Mouse (Mus musculus) embryonic facial prominence, embryonic 10.5 days (tissue): ENCODE data around the gene Ddx25. TPM values are rescaled to one million over a fixed set of nuclear protein-coding genes. Genes with fewer than 3 reads are reported as not detected.

Source experiments
- DNase-seq: peaks from one replicate; pipeline ENCODE4 v3.0.0-alpha.2; 2017; ENCODE audit warnings: low spot score
- H3K27ac ChIP-seq: fragments of 300-500 bp; sonication (generic); replicated peaks from 2 replicates; pipeline ENCODE4 v1.5.1; 2016; ENCODE audit warnings: mild to moderate bottlenecking
- H3K27me3 ChIP-seq: fragments of 300-500 bp; sonication (generic); replicated peaks from 2 replicates; pipeline ENCODE4 v1.6.1; 2016; ENCODE audit warnings: low read depth, mild to moderate bottlenecking; ENCODE audit not compliant: poor library complexity, severe bottlenecking
- H3K36me3 ChIP-seq: fragments of 300-500 bp; sonication (generic); replicated peaks from 2 replicates; pipeline ENCODE4 v1.6.1; 2016; ENCODE audit warnings: mild to moderate bottlenecking, moderate library complexity
- H3K4me1 ChIP-seq: fragments of 300-500 bp; sonication (generic); 2 replicates; pipeline ENCODE4 v1.6.1; 2016
- H3K4me3 ChIP-seq: fragments of 300-500 bp; sonication (generic); 2 replicates; pipeline ENCODE4 v1.5.1; 2016; ENCODE audit warnings: mild to moderate bottlenecking, moderate library complexity
- H3K9me3 ChIP-seq: fragments of 300-500 bp; sonication (generic); 2 replicates; pipeline ENCODE4 v1.6.1; 2016; ENCODE audit warnings: mild to moderate bottlenecking
- WGBS: fragments of 180-500 bp; shearing (Covaris S2); methylation state at CpG from one replicate; pipeline ENCODE4 v1.1.7; 2016; 5-methylcytosine and 5-hydroxymethylcytosine counted together
- polyA plus RNA-seq: library from polyadenylated mRNA; unstranded; fragments of >200 nt; fragmentation: Nextera tagmentation; extraction: Ambion mirVana; gene quantifications from 2 replicates; pipeline ENCODE4 v1.2.1, GENCODE M21; 2016

Ddx25 gene
- polyA plus RNA-seq, 1 experiment from 2014 or later: 6.1 TPM

DNA sequence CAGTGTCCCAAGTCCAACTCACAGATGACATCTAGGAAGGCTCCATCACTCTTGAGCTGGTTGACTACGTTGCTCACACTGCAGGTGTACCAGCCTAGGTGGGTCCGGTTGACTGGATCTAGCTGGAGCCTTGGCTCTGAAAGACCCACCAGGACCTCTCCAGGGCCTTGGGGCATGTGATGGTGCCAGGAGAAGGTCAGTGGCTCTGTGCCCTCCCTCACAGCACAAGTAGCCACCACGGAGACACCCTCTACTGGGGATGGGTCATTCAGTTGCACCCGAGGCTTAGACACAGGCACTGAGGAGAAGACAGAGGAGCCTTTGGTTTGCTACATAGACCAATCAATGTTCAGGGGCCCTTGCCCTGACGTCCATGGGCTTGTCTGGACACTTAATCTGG lies 42.1 kb downstream of the Ddx25 start:
- Histone ChIP-seq H3K36me3 (no peaks in the 10 kb centered on the region), H3K4me3 (no peak overlapping the region), H3K9me3 (no peaks in the 10 kb centered on the region), H3K27ac (no peak overlapping the region), H3K4me1 (peaks cover 4% of the 10 kb centered on the region; the same call in 1 of the 2 replicates), H3K27me3 (peaks cover 15% of the 10 kb centered on the region)
- WGBS: 88% methylated on average over 5 of the region's 5 CpGs
- no peak for DNase-seq

DNA sequence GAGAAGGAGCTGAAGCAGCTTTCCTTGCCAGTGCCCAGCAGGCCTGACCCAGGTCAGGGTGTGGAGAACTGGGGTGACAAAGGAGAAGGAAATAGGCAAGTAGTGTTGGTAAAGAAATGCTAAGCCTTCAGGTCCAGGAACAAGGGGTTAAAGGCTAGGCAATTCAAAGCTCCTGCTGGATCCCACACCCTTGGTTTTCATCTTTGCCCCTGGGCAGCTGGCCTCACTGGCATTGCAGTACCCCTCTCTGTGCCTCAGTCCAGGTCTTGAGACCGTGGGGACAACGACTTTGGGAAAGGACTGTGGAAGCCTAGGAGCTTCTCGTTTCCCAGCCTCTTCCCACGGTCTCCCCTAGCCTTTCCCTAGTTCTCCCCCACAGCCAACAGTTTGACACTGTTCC lies 44.4 kb downstream of the Ddx25 start:
- Histone ChIP-seq H3K36me3 (no peaks in the 10 kb centered on the region), H3K27me3 (peaks cover 11% of the 10 kb centered on the region), H3K4me3 (no peak overlapping the region), H3K27ac (no peak overlapping the region), H3K4me1 (no peaks in the 10 kb centered on the region), H3K9me3 (no peaks in the 10 kb centered on the region)
- no peak for DNase-seq
- WGBS: 90% methylated on average over 4 of the region's 4 CpGs

GRCm38 (mm10) chr9:35508234-35508633 lies 50.1 kb downstream of the Ddx25 start:
- Histone ChIP-seq H3K4me3 (no peak overlapping the region), H3K36me3 (peaks cover 30% of the 10 kb centered on the region), H3K9me3 (no peaks in the 10 kb centered on the region), H3K27me3 (no peaks in the 10 kb centered on the region; the same call in 1 of the 2 replicates), H3K4me1 (peaks cover 12% of the 10 kb centered on the region), H3K27ac (no peak overlapping the region)
- WGBS: 52% methylated on average over 8 of the region's 8 CpGs
- peak; percentile 46 for DNase-seq

- WGBS: 90% methylated on average over 10 of the region's 10 CpGs
- peaks cover 77% of the 10 kb centered on the region for H3K36me3 ChIP-seq
Observed at GRCm38 (mm10) chr9:35502361-35503000, 55.8 kb downstream of the Ddx25 start.

DNA sequence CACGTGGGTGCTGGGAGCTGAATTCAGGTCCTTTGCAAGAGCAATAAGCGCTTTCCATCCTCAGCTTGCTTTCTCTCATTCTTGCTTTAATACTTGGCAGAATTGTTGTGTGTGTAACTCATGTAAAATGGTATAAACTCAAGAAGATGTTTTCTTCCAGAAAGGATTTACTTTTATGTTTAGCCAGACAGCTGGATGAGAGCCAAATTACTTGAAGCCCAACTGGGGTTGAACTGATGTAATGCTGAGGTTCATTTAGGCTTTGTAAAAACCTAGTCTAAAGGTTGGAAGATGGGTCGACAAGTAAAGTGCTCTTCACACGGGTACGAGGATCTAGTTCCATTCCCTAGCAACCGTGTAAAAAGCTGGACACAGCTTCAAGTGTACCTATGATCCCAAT lies 58.4 kb downstream of the Ddx25 start:
- DNase-seq: no peak

More at GRCm38 (mm10) chr9:35502361-35503000, 55.8 kb downstream of the Ddx25 start:
- no peak for DNase-seq
- H3K27me3 ChIP-seq: no peaks in the 10 kb centered on the region
- H3K9me3 ChIP-seq: no peaks in the 10 kb centered on the region
- no peak overlapping the region for H3K4me3 ChIP-seq
- peaks cover 2% of the 10 kb centered on the region; the same call in 1 of the 2 replicates for H3K4me1 ChIP-seq
- H3K27ac ChIP-seq: no peak overlapping the region

GRCm38 (mm10) chr9:35495471-35495870 lies 62.9 kb downstream of the Ddx25 start:
- no peak overlapping the region for H3K27ac ChIP-seq
- peaks cover 65% of the 10 kb centered on the region for H3K36me3 ChIP-seq
- no peak for DNase-seq
- H3K9me3 ChIP-seq: no peaks in the 10 kb centered on the region
- no peak overlapping the region for H3K4me3 ChIP-seq
- H3K4me1 ChIP-seq: peaks cover 31% of the 10 kb centered on the region
- H3K27me3 ChIP-seq: no peaks in the 10 kb centered on the region
- WGBS: 54% methylated on average over 3 of the region's 3 CpGs

More for the DNA sequence above, 58.4 kb downstream of the Ddx25 start:
- Histone ChIP-seq H3K4me3 (no peak overlapping the region), H3K27ac (no peak overlapping the region), H3K9me3 (no peaks in the 10 kb centered on the region), H3K36me3 (peaks cover 78% of the 10 kb centered on the region), H3K4me1 (peaks cover 11% of the 10 kb centered on the region), H3K27me3 (no peaks in the 10 kb centered on the region)
- 90% methylated on average over 6 of the region's 6 CpGs for WGBS

DNA sequence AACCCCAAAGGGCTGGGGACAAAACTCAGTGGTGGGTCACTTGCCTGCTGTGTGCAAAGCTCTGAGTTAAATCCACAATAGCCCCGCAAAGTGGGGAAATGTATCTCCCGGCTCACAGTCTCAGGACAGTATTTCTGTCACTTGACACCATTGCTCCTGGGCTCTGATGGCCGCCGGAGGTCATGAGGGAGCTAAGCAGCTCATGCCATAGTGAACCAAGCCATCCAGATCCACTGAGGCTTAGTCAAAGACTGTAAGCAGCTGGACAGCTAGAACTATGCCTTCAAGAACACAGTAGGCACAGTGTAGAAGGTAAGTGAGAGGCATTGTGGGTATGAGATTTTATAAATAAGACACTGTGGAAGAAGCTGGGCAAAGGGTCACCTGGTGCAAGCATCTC lies 63.4 kb downstream of the Ddx25 start:
- WGBS: 30% methylated on average over 4 of the region's 4 CpGs
- peaks cover 64% of the 10 kb centered on the region for H3K36me3 ChIP-seq
- no peak for DNase-seq
- H3K4me3 ChIP-seq: no peak overlapping the region
- H3K9me3 ChIP-seq: no peaks in the 10 kb centered on the region
- no peak overlapping the region for H3K27ac ChIP-seq
- no peaks in the 10 kb centered on the region for H3K27me3 ChIP-seq
- peaks cover 31% of the 10 kb centered on the region for H3K4me1 ChIP-seq

DNA sequence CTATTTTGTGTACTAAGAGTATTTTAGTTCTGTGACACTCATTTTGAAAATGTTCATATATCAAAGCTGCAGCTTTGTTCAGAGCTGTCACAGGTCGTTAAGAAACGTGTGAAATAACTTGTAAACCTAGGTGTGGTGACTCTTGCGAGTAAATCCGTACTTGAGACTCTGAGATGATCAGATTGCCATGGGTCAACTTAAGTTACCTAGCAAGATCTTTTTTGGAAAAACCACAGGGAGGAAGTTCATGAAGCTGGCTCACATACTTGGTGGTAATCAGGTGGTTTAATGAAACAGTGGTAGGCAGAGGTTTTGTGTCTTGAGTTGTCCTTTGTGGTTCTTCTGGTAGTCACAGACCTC lies 64.6 kb downstream of the Ddx25 start:
- no peaks in the 10 kb centered on the region for H3K9me3 ChIP-seq
- H3K27me3 ChIP-seq: no peaks in the 10 kb centered on the region
- peaks cover 66% of the 10 kb centered on the region for H3K36me3 ChIP-seq
- H3K27ac ChIP-seq: no peak overlapping the region
- no peak overlapping the region for H3K4me3 ChIP-seq
- no peak for DNase-seq
- H3K4me1 ChIP-seq: peaks cover 31% of the 10 kb centered on the region
- WGBS: 66% methylated on average over 4 of the region's 4 CpGs

GRCm38 (mm10) chr9:35493033-35493732 lies 65.1 kb downstream of the Ddx25 start:
- Histone ChIP-seq H3K27ac (no peak overlapping the region), H3K4me3 (no peak overlapping the region), H3K36me3 (peaks cover 66% of the 10 kb centered on the region), H3K9me3 (no peaks in the 10 kb centered on the region), H3K4me1 (peaks cover 31% of the 10 kb centered on the region), H3K27me3 (no peaks in the 10 kb centered on the region)
- WGBS: 44% methylated on average over 7 of the region's 7 CpGs
- peak; percentile 33 for DNase-seq

DNA sequence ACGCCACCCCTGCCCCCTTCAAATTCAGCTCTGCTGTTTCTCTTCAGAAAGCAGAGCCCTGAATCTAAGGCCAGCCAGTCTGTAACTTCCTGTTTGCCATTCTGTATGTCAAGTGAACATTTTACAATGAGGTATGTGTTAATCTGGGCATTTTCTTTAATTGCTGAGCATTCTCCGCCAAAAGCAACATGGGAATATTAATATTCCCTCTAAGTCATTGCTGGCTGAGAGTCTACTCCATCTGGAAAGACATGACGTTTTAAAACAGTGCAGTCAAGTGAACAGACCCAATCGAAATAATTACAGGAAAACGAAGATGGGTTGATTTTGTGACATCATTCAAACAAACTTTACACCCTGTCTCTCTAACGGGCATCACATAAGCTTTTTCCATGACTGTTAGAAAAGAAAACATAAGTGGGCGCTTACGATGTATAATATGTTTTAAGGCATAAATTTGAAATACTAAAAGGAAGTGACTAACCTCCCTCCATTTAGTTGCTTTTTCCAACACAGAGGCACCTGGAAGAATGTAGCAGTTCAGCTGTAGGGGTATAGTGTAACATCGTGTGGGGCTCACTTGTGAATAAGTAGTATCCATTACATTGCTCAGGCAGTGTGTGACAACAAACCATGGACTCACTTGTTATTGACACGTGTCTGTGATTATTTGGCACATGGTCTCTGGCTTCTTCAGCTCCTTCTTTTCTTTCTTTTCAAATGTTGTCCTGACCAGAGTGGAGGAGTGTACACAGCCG lies 67.0 kb downstream of the Ddx25 start:
- Histone ChIP-seq H3K4me1 (peaks cover 31% of the 10 kb centered on the region), H3K9me3 (no peaks in the 10 kb centered on the region), H3K4me3 (no peak overlapping the region), H3K27me3 (no peaks in the 10 kb centered on the region), H3K27ac (no peak overlapping the region), H3K36me3 (peaks cover 73% of the 10 kb centered on the region)
- no peak for DNase-seq
- WGBS: 81% methylated on average over 11 of the region's 11 CpGs

DNA sequence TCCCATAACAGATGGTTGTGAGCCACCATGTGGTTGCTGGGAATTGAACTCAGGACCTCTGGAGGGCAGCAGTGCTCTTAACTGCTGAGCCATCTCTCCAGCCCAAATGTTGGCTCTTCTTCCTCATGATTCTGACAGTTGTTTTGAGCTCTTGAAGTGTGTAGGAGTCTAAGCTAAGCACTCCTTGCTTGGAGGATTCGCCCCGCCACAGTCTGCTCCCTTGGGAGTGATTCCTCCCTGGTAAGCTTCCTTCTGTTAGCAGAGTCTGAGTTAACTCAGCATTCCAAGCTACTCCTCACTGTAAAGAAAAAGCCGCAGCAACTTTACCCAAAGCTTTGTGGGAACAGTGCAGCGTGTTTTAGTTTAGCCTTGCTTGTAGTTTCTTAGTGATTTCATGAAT lies 69.8 kb downstream of the Ddx25 start:
- no peaks in the 10 kb centered on the region for H3K27me3 ChIP-seq
- no peaks in the 10 kb centered on the region for H3K9me3 ChIP-seq
- 93% methylated on average over 4 of the region's 4 CpGs for WGBS
- H3K36me3 ChIP-seq: peaks cover 85% of the 10 kb centered on the region
- no peak overlapping the region for H3K4me3 ChIP-seq
- H3K4me1 ChIP-seq: peaks cover 10% of the 10 kb centered on the region
- H3K27ac ChIP-seq: no peak overlapping the region
- no peak for DNase-seq
